24 mouse cellular contexts compared by ENCODE assay signal in the genomic region with DNA sequence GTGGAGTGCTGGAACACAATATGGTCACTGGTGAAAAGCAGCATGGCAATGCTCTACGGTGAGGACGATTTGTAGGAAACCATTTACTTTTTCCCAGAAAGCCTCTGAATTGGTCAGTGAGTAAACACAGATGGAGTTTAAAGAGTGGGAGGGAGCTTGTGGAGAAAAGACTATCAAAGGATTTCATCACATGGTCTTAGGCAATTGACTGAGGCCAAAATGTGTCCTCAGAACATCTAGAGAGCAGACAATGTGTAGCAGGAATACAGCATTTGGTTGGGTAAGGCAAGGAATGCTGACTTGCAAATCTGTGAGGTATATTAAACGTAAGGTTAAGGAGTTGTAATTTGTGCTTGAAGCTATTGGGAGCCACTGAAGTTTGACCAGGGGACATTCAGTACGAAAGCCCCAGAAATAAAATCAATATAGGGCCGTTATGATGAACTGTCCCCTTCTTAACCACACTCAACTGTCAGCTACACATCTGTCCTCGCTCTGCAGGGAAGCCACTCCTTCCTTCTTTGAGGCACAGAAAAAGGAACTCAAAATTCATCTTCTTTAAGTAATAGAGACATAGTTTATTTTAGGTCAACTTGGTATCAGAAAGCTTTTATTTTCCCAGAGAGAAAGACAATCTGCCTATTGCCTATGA. TPM values are rescaled to one million over a fixed set of nuclear protein-coding genes. Genes with fewer than 3 reads are reported as not detected.
"Had no signal": no experiment of that assay in that cellular context is flagged by ENCODE, and none has a peak within 500 bp of the region (broad histone marks: within the 10 kb centered on the region; RNA-seq: fewer than 3 reads in every experiment).

No protein-coding gene starts in this region.

- H3K4me3 ChIP-seq: kidney, embryonic 15.5 days; limb, embryonic 10.5 days; midbrain, embryonic 12.5 days had no signal

- H3K9me3 ChIP-seq: kidney, embryonic 15.5 days; limb, embryonic 10.5 days; midbrain, embryonic 12.5 days had no signal

- H3K27ac ChIP-seq: kidney, embryonic 15.5 days; limb, embryonic 10.5 days; midbrain, embryonic 12.5 days had no signal

- H3K4me2 ChIP-seq: kidney, embryonic 15.5 days; midbrain, embryonic 12.5 days had no signal

- H3K4me1 ChIP-seq: kidney, embryonic 15.5 days; limb, embryonic 10.5 days; midbrain, embryonic 12.5 days had no signal

- ATAC-seq: intestine, embryonic 16.5 days had no signal

- H3K36me3 ChIP-seq: kidney, embryonic 15.5 days; limb, embryonic 10.5 days; midbrain, embryonic 12.5 days had no signal

- H3K27me3 ChIP-seq: kidney, embryonic 15.5 days; midbrain, embryonic 12.5 days had no signal

- H3K9ac ChIP-seq: kidney, embryonic 15.5 days; midbrain, embryonic 12.5 days had no signal

- DNase-seq: kidney, adult 2 months; kidney, postnatal 14 days; lung, adult 18-20 months; lung, postnatal 4 days; right cerebral cortex, adult 18-20 months; right cerebral cortex, postnatal 25 days; spleen, adult 18-20 months; thymus, postnatal 4 days had no signal

RNA-seq across cellular contexts. Expression of gene Olfr272, which starts 2.2 kb away (rescaled TPM):
- total RNA-seq: layer of hippocampus, adult 8-10 months; layer of hippocampus, postnatal 14 days; left cerebral cortex, adult 18-20 months; left cerebral cortex, postnatal 14 days; megakaryocyte-erythroid progenitor cell, adult 5-6 weeks; midbrain, postnatal 0 days had no signal
- polyA plus RNA-seq: intestine, embryonic 16.5 days; kidney, adult 2 months; kidney, embryonic 15.5 days; large intestine, adult 2 months; limb, embryonic 10.5 days; limb, embryonic 14.5 days; lung, embryonic 16.5 days; midbrain, embryonic 12.5 days; midbrain, postnatal 0 days; neural tube, embryonic 14.5 days; stomach, embryonic 16.5 days; thymus, postnatal 0 days had no signal

RNA-seq across cellular contexts. Expression of gene Olfr270, which starts 47.6 kb away (rescaled TPM):
- total RNA-seq: layer of hippocampus, adult 8-10 months; layer of hippocampus, postnatal 14 days; left cerebral cortex, adult 18-20 months; left cerebral cortex, postnatal 14 days; megakaryocyte-erythroid progenitor cell, adult 5-6 weeks; midbrain, postnatal 0 days had no signal
- polyA plus RNA-seq: intestine, embryonic 16.5 days; kidney, adult 2 months; kidney, embryonic 15.5 days; large intestine, adult 2 months; limb, embryonic 10.5 days; limb, embryonic 14.5 days; lung, embryonic 16.5 days; midbrain, embryonic 12.5 days; midbrain, postnatal 0 days; neural tube, embryonic 14.5 days; stomach, embryonic 16.5 days; thymus, postnatal 0 days had no signal

RNA-seq across cellular contexts. Expression of gene Olfr273, which starts 57.7 kb away (rescaled TPM):
- total RNA-seq: layer of hippocampus, adult 8-10 months; layer of hippocampus, postnatal 14 days; left cerebral cortex, adult 18-20 months; left cerebral cortex, postnatal 14 days; megakaryocyte-erythroid progenitor cell, adult 5-6 weeks; midbrain, postnatal 0 days had no signal
- polyA plus RNA-seq: intestine, embryonic 16.5 days; kidney, adult 2 months; kidney, embryonic 15.5 days; large intestine, adult 2 months; limb, embryonic 10.5 days; limb, embryonic 14.5 days; lung, embryonic 16.5 days; midbrain, embryonic 12.5 days; midbrain, postnatal 0 days; neural tube, embryonic 14.5 days; stomach, embryonic 16.5 days; thymus, postnatal 0 days had no signal
